Mouse (Mus musculus): Measurements from ENCODE around the gene Smad1. TPM values are rescaled to one million over a fixed set of nuclear protein-coding genes. Genes with fewer than 3 reads are reported as not detected.
A peak's percentile ranks its signal among the peaks of the same experiment; 100 is the strongest.

Smad1 gene
- total RNA-seq, 4 experiments from 2014 or later: 24.2 to 37.3 (median 28.3) TPM

GRCm38 (mm10) chr8:79294610-79295275 is 104.6 kb downstream of the Smad1 start, which contains the start of gene Mmaa:
TSS of gene Mmaa (minus strand) at chr8:79294937.
- peak; percentile 96 for DNase-seq

DNA sequence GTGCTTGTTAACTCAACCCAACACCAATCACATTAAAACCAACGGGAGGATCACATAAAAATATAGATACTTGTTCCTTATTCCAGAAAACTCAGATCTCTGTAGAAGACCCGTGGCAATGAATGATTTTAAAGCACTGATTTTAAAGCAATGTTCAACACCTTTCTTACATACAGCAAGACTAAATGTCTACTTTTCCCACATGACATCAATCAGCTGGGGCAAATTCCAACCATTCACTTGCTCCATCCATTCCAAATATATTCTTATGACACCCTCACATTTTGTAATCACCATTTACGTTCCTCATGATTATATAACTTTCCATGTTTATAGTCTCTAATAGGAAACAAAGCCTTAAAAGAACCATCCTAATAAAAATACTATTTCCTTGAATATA is 105.5 kb downstream of the Smad1 start:
- no peak for DNase-seq

DNA sequence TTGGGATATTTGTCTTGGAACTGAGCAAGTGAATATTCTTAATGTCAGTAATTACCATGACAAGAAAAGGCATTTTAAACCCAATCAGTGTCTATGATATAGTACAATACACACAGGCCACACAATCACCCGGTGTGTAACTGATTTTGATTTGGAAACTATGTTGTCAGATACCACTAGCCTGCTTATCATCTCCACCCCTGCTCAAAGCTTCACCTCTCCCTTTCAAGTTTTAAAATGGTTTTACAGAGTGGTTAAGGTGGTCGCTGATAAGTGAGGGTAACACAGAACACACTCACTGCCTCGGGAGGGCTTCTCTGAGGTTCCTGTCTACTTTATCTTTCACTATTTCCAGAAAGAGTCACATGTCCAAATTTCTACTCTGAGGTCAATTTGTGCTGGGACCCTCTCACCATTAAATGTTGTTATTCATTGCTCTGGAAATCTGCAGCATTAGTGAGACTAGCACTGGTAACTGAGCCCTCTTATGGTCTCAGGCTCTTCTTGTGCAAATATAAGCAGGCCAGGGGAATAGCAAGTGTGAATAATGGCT is 106.5 kb downstream of the Smad1 start:
- no peak for DNase-seq

- DNase-seq: no peak
Measured at GRCm38 (mm10) chr8:79289592-79289991, 109.7 kb downstream of the Smad1 start.

DNA sequence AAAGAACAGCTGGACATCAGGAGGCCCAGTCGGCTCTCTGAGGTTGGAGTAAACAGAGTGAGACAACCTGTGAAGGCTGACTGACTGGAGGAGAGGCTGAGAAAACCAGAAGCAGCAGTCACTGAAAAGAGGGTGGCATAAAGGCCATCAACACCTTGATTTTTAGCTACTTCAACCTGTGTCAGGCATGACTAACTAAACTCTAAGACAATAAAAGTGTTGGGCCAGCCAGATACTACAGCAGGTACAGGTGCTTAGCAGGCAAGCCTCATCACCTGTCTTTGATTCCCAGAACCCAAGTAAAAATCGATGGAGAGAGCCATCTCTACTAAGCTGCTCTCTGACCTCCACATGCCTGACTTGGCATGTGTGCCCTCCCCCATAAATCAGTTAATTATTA is 110.6 kb downstream of the Smad1 start:
- no peak for DNase-seq

Other genes starting within 250 kb of the Smad1 start
- gene 1700011L22Rik, start 150.9 kb downstream of the Smad1 start, total RNA-seq (2022): under 1 TPM in 2 of 4 experiments, not detected in 2; 0.40 to 0.49 TPM
- gene Mmaa, start 104.6 kb downstream of the Smad1 start, total RNA-seq (2022): 10 to 100 TPM; 23.9 to 36.8 (median 28.8) TPM
- gene Otud4, start 240.1 kb upstream of the Smad1 start, total RNA-seq (2022): 10 to 100 TPM; 41.6 to 58.1 (median 48.9) TPM

All from adrenal gland, adult 8-10 months (tissue).